Mouse (Mus musculus) cerebellum, postnatal 14 days (tissue): ENCODE measurements around the gene 6430628N08Rik.

Experiments used
- DNase-seq, 2 experiments: peaks; one replicate each; pipeline ENCODE4 v3.0.0; 2021; ENCODE audit warnings: mixed read lengths in 2 of 2

The 6430628N08Rik gene

DNA sequence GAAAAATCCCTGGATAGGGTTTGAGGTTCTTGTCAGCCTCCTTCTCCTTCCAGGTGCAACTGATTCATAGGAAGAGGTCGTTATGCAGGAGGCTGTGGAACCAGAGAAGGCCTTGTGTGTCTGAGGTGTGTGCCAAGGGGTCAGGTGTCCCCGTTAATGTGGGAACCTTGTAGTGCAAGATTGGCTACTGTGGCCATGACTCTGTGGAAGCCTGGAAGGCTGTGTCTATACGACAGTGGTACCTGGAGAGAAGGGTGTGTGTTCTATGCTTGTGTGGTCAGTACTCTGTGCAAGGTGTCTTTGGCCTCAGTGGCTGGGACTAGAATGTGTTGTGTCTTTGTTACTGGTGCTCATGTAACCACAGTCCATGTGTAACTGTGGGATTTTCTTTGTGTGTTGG, 50.2 kb downstream of the 6430628N08Rik start:
- no peak for DNase-seq

DNA sequence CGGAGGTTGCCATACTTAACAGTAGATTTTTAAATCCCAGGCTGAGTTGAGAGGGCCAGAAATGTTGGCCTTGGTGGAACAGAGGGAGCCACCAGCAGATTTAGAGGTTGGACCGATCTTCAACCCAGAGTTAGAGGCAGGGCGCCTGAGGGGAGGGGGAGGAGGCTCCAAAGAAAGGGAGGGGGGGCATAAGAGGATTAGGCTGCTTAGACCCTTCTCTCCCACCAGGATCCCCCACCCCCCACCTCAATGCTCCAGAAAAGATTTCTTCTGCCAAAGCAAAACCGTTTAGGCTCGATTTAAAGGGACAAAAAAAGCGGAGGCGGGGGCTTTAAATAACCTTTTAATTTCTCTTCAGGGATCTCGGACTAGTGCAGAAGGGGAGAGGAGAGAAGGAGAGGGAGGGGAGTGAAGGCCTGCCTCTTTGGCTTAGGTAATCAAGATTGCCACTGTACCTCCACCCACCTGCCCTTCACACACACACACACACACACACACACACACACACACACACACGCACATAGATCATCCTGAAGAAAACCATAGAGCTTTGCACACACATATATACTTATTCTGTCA, 50.9 kb downstream of the 6430628N08Rik start:
- no peak for DNase-seq

DNA sequence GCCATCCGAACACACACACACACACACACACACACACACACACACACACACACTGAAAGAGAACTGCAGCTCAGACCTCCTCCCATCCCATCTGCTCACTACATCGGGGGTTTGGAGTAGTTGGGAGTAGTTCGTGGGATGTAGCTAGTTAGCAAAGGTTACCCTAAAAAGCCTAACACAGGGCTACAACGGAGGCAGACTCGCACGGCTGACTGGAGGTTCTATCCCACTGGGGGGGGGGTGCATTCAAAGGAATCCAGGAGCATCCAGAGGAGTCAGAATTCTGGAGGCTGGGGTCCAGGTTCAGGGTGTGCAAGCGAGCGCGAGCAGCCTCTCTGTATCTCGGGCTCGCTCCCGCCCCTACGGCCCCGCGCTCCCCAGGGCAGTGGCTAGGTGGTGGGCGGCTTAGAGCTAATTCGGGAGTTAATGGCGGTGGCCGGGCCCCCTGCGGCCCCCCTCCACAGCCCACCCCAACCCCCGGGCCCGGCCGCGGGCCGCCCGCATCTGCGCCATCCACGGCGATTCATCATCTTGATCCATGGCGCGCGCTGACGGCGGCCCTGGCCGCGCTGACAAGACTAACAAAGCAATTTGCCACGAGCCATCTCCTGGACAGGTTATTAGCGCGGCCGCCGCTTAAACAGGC, 53.3 kb downstream of the 6430628N08Rik start:
- no peak for DNase-seq
